Comparison of ENCODE assay signal across 18 mouse cellular contexts in genomic region chr3:65767202-65767862, GRCm38 (mm10).
DNase-seq lines count a peak whose midpoint lies in the region; ATAC-seq lines count a peak whose summit lies in the region.
"Had no signal": no experiment of that assay in that cellular context is flagged by ENCODE, and none has a peak within 500 bp of the region (broad histone marks: within the 10 kb centered on the region; RNA-seq: fewer than 3 reads in every experiment).

No protein-coding gene starts in this region.

- no peaks in the 10 kb centered on the region for H3K27me3 ChIP-seq in embryonic facial prominence, embryonic 14.5 days (replicated peaks; ENCODE audit: control insufficient read depth, insufficient read depth, low read length)
- H3K27me3 ChIP-seq in hindbrain, embryonic 11.5 days (ENCODE audit: control insufficient read depth, insufficient read depth, low read length): no peaks in the 10 kb centered on the region
- no peaks in the 10 kb centered on the region for H3K27me3 ChIP-seq in midbrain, embryonic 16.5 days (ENCODE audit: control insufficient read depth, insufficient read depth, low read depth, low read length)
- H3K27me3 ChIP-seq in kidney, embryonic 14.5 days (ENCODE audit: control insufficient read depth, insufficient read depth, low read length): no peaks in the 10 kb centered on the region

- H3K4me2 ChIP-seq in embryonic facial prominence, embryonic 14.5 days (ENCODE audit: low read depth, low read length): no peak overlapping the region
- H3K4me2 ChIP-seq in hindbrain, embryonic 11.5 days (replicated peaks; ENCODE audit: low read depth, low read length): no peak overlapping the region
- no peak overlapping the region for H3K4me2 ChIP-seq in midbrain, embryonic 16.5 days (ENCODE audit: low read length)
- H3K4me2 ChIP-seq in kidney, embryonic 14.5 days (replicated peaks; ENCODE audit: low read depth, low read length): no peak overlapping the region

- H3K4me1 ChIP-seq in embryonic facial prominence, embryonic 14.5 days (ENCODE audit: control insufficient read depth, insufficient read depth, low read length): no peaks in the 10 kb centered on the region
- H3K4me1 ChIP-seq in hindbrain, embryonic 11.5 days (replicated peaks; ENCODE audit: control insufficient read depth, insufficient read depth, low read length): no peaks in the 10 kb centered on the region
- H3K4me1 ChIP-seq in midbrain, embryonic 16.5 days (ENCODE audit: control insufficient read depth, insufficient read depth, low read length): peaks cover 3% of the 10 kb centered on the region; the same call in 1 of the 2 replicates
- no peaks in the 10 kb centered on the region for H3K4me1 ChIP-seq in kidney, embryonic 14.5 days (ENCODE audit: control insufficient read depth, insufficient read depth, low read length)

- H3K4me3 ChIP-seq in embryonic facial prominence, embryonic 14.5 days (ENCODE audit: low read depth, low read length): no peak overlapping the region
- H3K4me3 ChIP-seq in hindbrain, embryonic 11.5 days (ENCODE audit: low read depth, low read length): no peak overlapping the region
- no peak overlapping the region for H3K4me3 ChIP-seq in midbrain, embryonic 16.5 days (ENCODE audit: low read depth, low read length)
- H3K4me3 ChIP-seq in kidney, embryonic 14.5 days (ENCODE audit: low read length): no peak overlapping the region

- 59% methylated on average over 6 of the region's 6 CpGs for WGBS in embryonic facial prominence, embryonic 14.5 days
- WGBS in hindbrain, embryonic 11.5 days: 47% methylated on average over 6 of the region's 6 CpGs
- 16% methylated on average over 6 of the region's 6 CpGs for WGBS in midbrain, embryonic 16.5 days
- 90% methylated on average over 6 of the region's 6 CpGs for WGBS in kidney, embryonic 14.5 days

- H3K9me3 ChIP-seq in embryonic facial prominence, embryonic 14.5 days (ENCODE audit: control insufficient read depth, low read length): no peaks in the 10 kb centered on the region
- H3K9me3 ChIP-seq in hindbrain, embryonic 11.5 days (ENCODE audit: control insufficient read depth, low read length): no peaks in the 10 kb centered on the region
- no peaks in the 10 kb centered on the region for H3K9me3 ChIP-seq in midbrain, embryonic 16.5 days (replicated peaks; ENCODE audit: control insufficient read depth, low read length, poor library complexity, severe bottlenecking)
- H3K9me3 ChIP-seq in kidney, embryonic 14.5 days (ENCODE audit: control insufficient read depth, low read length): no peaks in the 10 kb centered on the region
- H3K9me3 ChIP-seq: G1E had no signal

- ATAC-seq in embryonic facial prominence, embryonic 14.5 days (ENCODE audit: low read depth): no peak
- peak; percentile 49; the same call in 1 of the 2 replicates for ATAC-seq in hindbrain, embryonic 11.5 days (ENCODE audit: low FRiP score)
- peak; percentile 64 for ATAC-seq in midbrain, embryonic 16.5 days
- no peak for ATAC-seq in megakaryocyte-erythroid progenitor cell, adult 5-6 weeks (replicated peaks; ENCODE audit: low FRiP score, low TSS enrichment, poor library complexity, severe bottlenecking)
- no peak for ATAC-seq in kidney, embryonic 14.5 days (ENCODE audit: low FRiP score, low TSS enrichment)
- ATAC-seq: inflammation-experienced regulatory T-cells, adult 6 months had no signal

- H3K36me3 ChIP-seq in embryonic facial prominence, embryonic 14.5 days (ENCODE audit: control insufficient read depth, insufficient read depth, low read length): no peaks in the 10 kb centered on the region
- no peaks in the 10 kb centered on the region for H3K36me3 ChIP-seq in hindbrain, embryonic 11.5 days (ENCODE audit: control insufficient read depth, insufficient read depth, low read length)
- H3K36me3 ChIP-seq in midbrain, embryonic 16.5 days (ENCODE audit: control insufficient read depth, insufficient read depth, low read length): no peaks in the 10 kb centered on the region
- no peaks in the 10 kb centered on the region for H3K36me3 ChIP-seq in kidney, embryonic 14.5 days (ENCODE audit: control insufficient read depth, insufficient read depth, low read length)
- H3K36me3 ChIP-seq: G1E had no signal

- H3K27ac ChIP-seq in embryonic facial prominence, embryonic 14.5 days (replicated peaks; ENCODE audit: low read depth, low read length): no peak overlapping the region
- no peak overlapping the region for H3K27ac ChIP-seq in hindbrain, embryonic 11.5 days (ENCODE audit: low read depth, low read length)
- H3K27ac ChIP-seq in midbrain, embryonic 16.5 days (ENCODE audit: low read length): no peak overlapping the region
- no peak overlapping the region for H3K27ac ChIP-seq in kidney, embryonic 14.5 days (ENCODE audit: low read depth, low read length)
- H3K27ac ChIP-seq: liver, embryonic 14.5 days; macrophage had no signal

- no peak overlapping the region for H3K9ac ChIP-seq in embryonic facial prominence, embryonic 14.5 days (ENCODE audit: low read depth, low read length)
- H3K9ac ChIP-seq in hindbrain, embryonic 11.5 days (ENCODE audit: low read depth, low read length): no peak overlapping the region
- peak overlapping the region; percentile 38; the same call in 1 of the 2 replicates for H3K9ac ChIP-seq in midbrain, embryonic 16.5 days (ENCODE audit: low read depth, low read length)
- H3K9ac ChIP-seq in kidney, embryonic 14.5 days (ENCODE audit: low read depth, low read length): no peak overlapping the region
- H3K9ac ChIP-seq: liver, embryonic 14.5 days had no signal

- DNase-seq in layer of hippocampus, adult 11-12 months (ENCODE audit: low spot score): peak; percentile 9
- no peak for DNase-seq in layer of hippocampus, postnatal 10 days (ENCODE audit: low spot score in 2 of 2)
- DNase-seq in embryonic facial prominence, embryonic 14.5 days (ENCODE audit: low spot score): peak; percentile 56
- peak; percentile 15 for DNase-seq in hindbrain, embryonic 11.5 days (ENCODE audit: low spot score)
- DNase-seq in thymus, postnatal 14 days: no peak
- DNase-seq: adrenal gland, postnatal 36 days; cerebellum, adult 11-12 months; embryo, embryonic 11 days; gastrocnemius, postnatal 36 days; kidney, postnatal 14 days; left cerebral cortex, postnatal 4 days had no signal

Comparison
In these comparisons a context has a peak if more than half of its experiments do, and no peak if none do; other contexts are left out.
1. DNase-seq: peak in layer of hippocampus, adult 11-12 months (single experiment), embryonic facial prominence, embryonic 14.5 days (single experiment) and hindbrain, embryonic 11.5 days (single experiment); none in layer of hippocampus, postnatal 10 days (0 of 2) and thymus, postnatal 14 days (single experiment).
2. ATAC-seq: peak in hindbrain, embryonic 11.5 days (single experiment) and midbrain, embryonic 16.5 days (single experiment); none in embryonic facial prominence, embryonic 14.5 days (single experiment), megakaryocyte-erythroid progenitor cell, adult 5-6 weeks (single experiment) and kidney, embryonic 14.5 days (single experiment).